Comparison of ENCODE assay signal across 8 mouse cellular contexts in genomic region chr15:78899740-78900584, GRCm38 (mm10). TPM values are rescaled to one million over a fixed set of nuclear protein-coding genes. Genes with fewer than 3 reads are reported as not detected.
A peak's percentile ranks its signal among the peaks of the same experiment; 100 is the strongest.
DNase-seq lines count a peak whose midpoint lies in the region; ATAC-seq and TF ChIP-seq lines count a peak whose summit lies in the region.

Gene Sh3bp1, plus strand, starts transcription at chr15:78899768.

- TF ChIP-seq EP300 in heart, postnatal 0 days (IDR thresholded peaks at IDR 0.05; ENCODE audit: low read depth): no peak

- H3K27me3 ChIP-seq in embryonic facial prominence, embryonic 15.5 days: no peaks in the 10 kb centered on the region
- no peaks in the 10 kb centered on the region for H3K27me3 ChIP-seq in heart, postnatal 0 days (ENCODE audit: control insufficient read depth, insufficient read depth, low read length)

- no peak for TF ChIP-seq CTCF in heart, postnatal 0 days (IDR thresholded peaks at IDR 0.05; ENCODE audit: low read depth)

- peak within 1 kb of the TSS; percentile 86 for H3K27ac ChIP-seq in embryonic facial prominence, embryonic 15.5 days (replicated peaks)
- peak within 1 kb of the TSS; percentile 73 for H3K27ac ChIP-seq in heart, postnatal 0 days (ENCODE audit: low read depth)

- peak within 1 kb of the TSS; percentile 65 for H3K4me2 ChIP-seq in embryonic facial prominence, embryonic 15.5 days (replicated peaks)
- H3K4me2 ChIP-seq in heart, postnatal 0 days (ENCODE audit: low read depth, low read length): peak within 1 kb of the TSS; percentile 95

- peaks cover 69% of the 10 kb centered on the region for H3K4me1 ChIP-seq in embryonic facial prominence, embryonic 15.5 days
- H3K4me1 ChIP-seq in heart, postnatal 0 days (ENCODE audit: control insufficient read depth, insufficient read depth): peaks cover 23% of the 10 kb centered on the region

- 1% methylated on average over 47 of the region's 47 CpGs for WGBS in embryonic facial prominence, embryonic 15.5 days
- WGBS in heart, postnatal 0 days: 2% methylated on average over 42 of the region's 47 CpGs

- H3K36me3 ChIP-seq in embryonic facial prominence, embryonic 15.5 days: peaks cover 20% of the 10 kb centered on the region
- H3K36me3 ChIP-seq in heart, postnatal 0 days (replicated peaks; ENCODE audit: control insufficient read depth, insufficient read depth, low read length): 0 out of 2 replicates have a peak, but pooled peaks cover 10% of the 10 kb centered on the region

- H3K9ac ChIP-seq in embryonic facial prominence, embryonic 15.5 days: peak within 1 kb of the TSS; percentile 71
- peak within 1 kb of the TSS; percentile 78 for H3K9ac ChIP-seq in heart, postnatal 0 days (replicated peaks; ENCODE audit: low read depth, low read length)

- peak; percentile 84 for DNase-seq in CD4-positive helper T cell, adult 2 months (ENCODE audit: low read depth, low spot score)
- DNase-seq in T-cell, adult 2 months (ENCODE audit: low spot score): peak; percentile 70
- DNase-seq in heart, postnatal 0 days (ENCODE audit: low spot score): peak; percentile 76
- DNase-seq in kidney, postnatal 4 days: peak; percentile 84 to 90
- DNase-seq in lung, postnatal 10 days: peak; percentile 87
- DNase-seq in retina, embryonic 14.5 days (ENCODE audit: low spot score): peak; percentile 71
- peak; percentile 65 for DNase-seq in urinary bladder, postnatal 25 days (ENCODE audit: low spot score)

- peak; percentile 64 for ATAC-seq in embryonic facial prominence, embryonic 15.5 days (ENCODE audit: insufficient number of reproducible peaks, low FRiP score, low TSS enrichment, low read depth)
- ATAC-seq in heart, postnatal 0 days (ENCODE audit: insufficient read depth, low read depth): peak; percentile 63

- no peaks in the 10 kb centered on the region for H3K9me3 ChIP-seq in embryonic facial prominence, embryonic 15.5 days (replicated peaks)
- H3K9me3 ChIP-seq in heart, postnatal 0 days (replicated peaks; ENCODE audit: control insufficient read depth, low read length): no peaks in the 10 kb centered on the region

- H3K4me3 ChIP-seq in embryonic facial prominence, embryonic 15.5 days (replicated peaks): peak within 1 kb of the TSS; percentile 76
- H3K4me3 ChIP-seq in heart, postnatal 0 days (ENCODE audit: low read depth, low read length): peak within 1 kb of the TSS; percentile 74

RNA-seq across cellular contexts. Expression of gene Sh3bp1, which starts in this region (rescaled TPM):
- 56.7 and 68.1 TPM in 2 replicates for polyA plus RNA-seq in embryonic facial prominence, embryonic 15.5 days (2015; fragmentation: Nextera tagmentation; extraction: Ambion mirVana)
- total RNA-seq in heart, postnatal 0 days (2014; rRNA removed; ENCODE audit: low replicate concordance): 9.8 and 11.7 TPM in 2 replicates
- 6.4 and 7.0 TPM in 2 replicates for polyA plus RNA-seq in heart, postnatal 0 days (2015; fragmentation: Nextera tagmentation; extraction: Ambion mirVana)

Comparison
In these comparisons a context has a peak if more than half of its experiments do, and no peak if none do; other contexts are left out.
1. Peak in every context shown above with its lines: DNase-seq, ATAC-seq, H3K4me3 ChIP-seq and H3K27ac ChIP-seq.